Mouse (Mus musculus) embryonic facial prominence, embryonic 12.5 days (tissue): ENCODE measurements around the gene Ubb. TPM values are rescaled to one million over a fixed set of nuclear protein-coding genes. Genes with fewer than 3 reads are reported as not detected.

Experiments
- ATAC-seq: fragments of 200-750 bp; cut with Nextera tagmentation; 2 replicates; pipeline ENCODE4 v1.8.0; 2017; ENCODE audit not compliant: insufficient number of reproducible peaks, insufficient read depth, low FRiP score, low TSS enrichment
- H3K27ac ChIP-seq: fragments of 300-500 bp; sonication (generic); 2 replicates; pipeline ENCODE4 v1.5.1; 2016; ENCODE audit warnings: mild to moderate bottlenecking
- H3K27me3 ChIP-seq: fragments of 300-500 bp; sonication (generic); 2 replicates; pipeline ENCODE4 v1.6.1; 2016; ENCODE audit warnings: mild to moderate bottlenecking, moderate library complexity
- H3K36me3 ChIP-seq: fragments of 300-500 bp; sonication (generic); 2 replicates; pipeline ENCODE4 v1.6.1; 2016; ENCODE audit warnings: mild to moderate bottlenecking
- H3K4me1 ChIP-seq: fragments of 300-500 bp; sonication (generic); 2 replicates; pipeline ENCODE4 v1.6.1; 2016
- H3K4me2 ChIP-seq: fragments of 300-500 bp; sonication (generic); replicated peaks from 2 replicates; pipeline ENCODE4 v1.6.1; 2016; ENCODE audit warnings: mild to moderate bottlenecking, moderate library complexity
- H3K4me3 ChIP-seq: fragments of 300-500 bp; sonication (generic); 2 replicates; pipeline ENCODE4 v1.5.1; 2016; ENCODE audit warnings: mild to moderate bottlenecking
- H3K9ac ChIP-seq: fragments of 300-500 bp; sonication (generic); 2 replicates; pipeline ENCODE4 v1.6.1; 2016; ENCODE audit warnings: mild to moderate bottlenecking, moderate library complexity
- H3K9me3 ChIP-seq: fragments of 300-500 bp; sonication (generic); 2 replicates; pipeline ENCODE4 v1.6.1; 2016; ENCODE audit warnings: mild to moderate bottlenecking, moderate library complexity
- WGBS: fragments of 180-500 bp; shearing (Covaris S2); methylation state at CpG from one replicate; pipeline ENCODE4 v1.1.7; 2016; 5-methylcytosine and 5-hydroxymethylcytosine counted together
- polyA plus RNA-seq: library from polyadenylated mRNA; unstranded; fragments of >200 nt; fragmentation: Nextera tagmentation; extraction: Ambion mirVana; gene quantifications from 2 replicates; pipeline ENCODE4 v1.2.1, GENCODE M21; 2016

Ubb gene
- polyA plus RNA-seq, 1 experiment from 2014 or later: 3,442 TPM

DNA sequence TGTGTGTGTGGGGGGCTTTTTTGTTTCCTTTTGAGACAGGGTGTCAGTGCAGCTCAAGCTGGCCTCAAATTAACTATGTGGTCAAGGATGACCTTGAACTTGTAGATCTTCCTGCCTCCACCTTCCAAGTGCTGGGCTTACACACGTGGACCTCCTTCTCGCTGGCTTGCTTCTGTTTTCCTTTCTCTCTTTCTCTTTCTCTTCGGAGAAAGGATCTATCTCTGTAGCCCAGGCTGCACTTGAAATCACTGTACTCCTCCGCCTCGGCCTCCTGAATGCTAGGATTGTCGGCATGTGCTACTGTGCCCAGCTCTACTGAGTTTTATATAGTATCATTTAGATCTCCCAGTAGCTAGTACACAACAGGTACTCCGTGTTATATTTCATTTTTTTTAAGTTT lies 13.4 kb upstream of the Ubb start:
- WGBS: 30% methylated on average over 7 of the region's 7 CpGs
- no peak for ATAC-seq
- H3K4me3 ChIP-seq: peak overlapping the region; percentile 21
- H3K36me3 ChIP-seq: no peaks in the 10 kb centered on the region
- peak overlapping the region; percentile 88 for H3K4me2 ChIP-seq
- H3K4me1 ChIP-seq: no peaks in the 10 kb centered on the region
- H3K9ac ChIP-seq: no peak overlapping the region
- no peaks in the 10 kb centered on the region for H3K9me3 ChIP-seq
- no peak overlapping the region for H3K27ac ChIP-seq
- peaks cover 3% of the 10 kb centered on the region; the same call in 1 of the 2 replicates for H3K27me3 ChIP-seq

DNA sequence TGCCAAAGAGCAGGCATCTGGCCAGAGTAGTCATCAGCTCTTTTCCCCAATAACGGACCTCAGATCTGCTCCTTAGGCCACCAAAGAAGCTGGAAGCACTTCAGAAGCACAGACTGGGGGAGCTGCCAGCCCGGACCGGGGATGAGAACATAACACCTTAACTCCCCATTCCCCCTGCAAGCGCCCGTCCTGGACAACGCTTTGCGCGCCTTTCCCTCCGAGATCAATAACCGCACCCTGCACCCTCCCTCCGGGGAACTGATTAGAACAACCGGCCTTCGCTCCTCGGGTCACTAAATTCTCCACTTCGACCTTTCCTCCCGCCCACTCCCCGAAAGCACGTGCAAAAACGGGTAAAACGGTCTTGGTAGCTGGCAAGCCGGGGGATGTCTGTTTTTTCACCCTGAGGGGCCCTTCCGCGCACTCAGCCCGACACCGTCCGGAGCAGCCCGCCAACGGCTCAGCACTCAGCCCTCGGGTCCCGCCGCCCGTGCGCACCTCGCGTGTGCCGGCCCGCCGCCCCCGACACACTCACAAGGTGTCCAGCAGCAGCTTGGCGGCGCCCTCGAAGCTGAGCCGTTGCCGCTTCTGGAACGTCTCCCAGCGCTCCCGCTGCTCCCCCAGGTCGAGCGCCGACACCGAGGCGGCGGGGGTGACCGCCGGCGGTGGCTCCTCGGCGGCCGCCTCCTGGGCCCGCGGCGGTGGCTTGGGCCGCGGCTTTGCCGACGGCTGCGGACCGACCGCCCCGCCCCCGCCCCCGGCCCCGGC lies 12.5 kb upstream of the Ubb start:
- Histone ChIP-seq H3K36me3 (no peaks in the 10 kb centered on the region), H3K27me3 (peaks cover 3% of the 10 kb centered on the region; the same call in 1 of the 2 replicates), H3K9ac (peak overlapping the region; percentile 92), H3K4me2 (peak overlapping the region; percentile 88), H3K9me3 (no peaks in the 10 kb centered on the region), H3K27ac (0 out of 2 replicates have a peak overlapping the region, but pooled peaks have one; percentile 51), H3K4me3 (peak overlapping the region; percentile 84), H3K4me1 (no peaks in the 10 kb centered on the region)
- under 1% methylated on average over 65 of the region's 73 CpGs for WGBS
- peak; percentile 81; the same call in 1 of the 2 replicates for ATAC-seq

DNA sequence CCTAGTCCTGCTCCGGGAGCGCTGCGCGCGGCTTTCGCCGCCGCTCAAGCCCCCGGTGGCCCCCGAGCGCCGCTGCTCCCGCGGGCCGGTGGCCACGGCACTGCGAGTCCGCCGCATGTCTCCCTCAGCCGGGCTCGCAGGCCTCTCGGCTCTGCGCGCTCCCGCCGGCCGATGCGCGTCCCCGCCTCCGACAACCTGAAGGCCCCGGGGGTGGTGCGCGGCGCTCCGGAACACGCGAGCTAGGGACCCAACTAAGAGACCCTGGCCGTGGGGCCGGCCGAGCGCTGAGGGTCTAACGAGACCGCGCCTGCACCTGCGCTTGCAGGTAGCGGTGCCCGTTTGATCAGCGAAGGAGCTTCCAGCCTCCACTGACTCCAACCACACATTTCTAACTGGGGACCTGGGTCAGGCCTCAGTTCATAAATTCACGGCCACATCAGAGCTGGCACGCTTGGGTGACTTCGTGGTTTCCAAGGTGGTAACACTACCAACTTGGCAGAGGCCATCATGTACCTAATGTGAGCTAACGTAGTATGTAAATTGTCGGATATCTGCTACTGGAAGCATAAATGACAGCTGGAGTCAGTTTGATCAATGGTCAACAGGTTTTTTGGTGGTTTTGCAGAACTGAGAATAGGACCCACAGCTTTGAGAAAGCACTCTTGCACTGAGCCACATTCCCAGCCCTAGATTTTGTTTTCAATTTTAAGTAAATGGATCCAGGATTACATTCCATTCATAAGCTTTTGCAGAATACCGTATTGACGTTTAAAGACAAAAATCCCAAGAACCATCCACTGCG lies 11.7 kb upstream of the Ubb start, which contains the start of gene Cenpv:
Cenpv (minus strand) TSS at position 173 of the 802 bp plus-strand sequence.
- H3K36me3 ChIP-seq: no peaks in the 10 kb centered on the region
- ATAC-seq: 0 out of 2 replicates have a peak, but pooled peaks have one; percentile 76
- no peaks in the 10 kb centered on the region for H3K9me3 ChIP-seq
- peak within 1 kb of the TSS; percentile 84 for H3K4me3 ChIP-seq
- no peaks in the 10 kb centered on the region for H3K4me1 ChIP-seq
- H3K27ac ChIP-seq: 0 out of 2 replicates have a peak within 1 kb of the TSS, but pooled peaks have one; percentile 51
- peak within 1 kb of the TSS; percentile 92 for H3K9ac ChIP-seq
- 4% methylated on average over 57 of the region's 57 CpGs for WGBS
- H3K4me2 ChIP-seq: peak within 1 kb of the TSS; percentile 88
- peaks cover 3% of the 10 kb centered on the region; the same call in 1 of the 2 replicates for H3K27me3 ChIP-seq

DNA sequence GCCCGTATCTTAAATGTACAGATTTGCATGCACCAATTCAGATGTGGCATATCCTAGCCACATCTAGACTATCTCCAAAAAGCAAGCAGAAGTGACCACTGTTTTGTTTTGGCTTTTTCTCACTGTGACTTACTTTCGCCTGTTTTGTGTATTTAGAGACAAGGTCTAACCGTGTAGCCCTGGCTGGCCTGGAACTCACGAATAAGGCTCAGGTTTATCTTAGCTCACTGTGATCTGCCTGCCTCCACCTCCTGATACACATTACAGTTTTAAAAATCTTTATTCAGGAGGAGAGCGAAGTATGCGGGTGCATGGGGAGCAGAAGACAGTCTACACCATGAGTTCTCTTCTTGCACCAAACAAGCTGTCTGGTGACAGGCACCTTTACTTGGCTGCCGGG lies 10.8 kb upstream of the Ubb start:
- WGBS: 84% methylated on average over 7 of the region's 7 CpGs

DNA sequence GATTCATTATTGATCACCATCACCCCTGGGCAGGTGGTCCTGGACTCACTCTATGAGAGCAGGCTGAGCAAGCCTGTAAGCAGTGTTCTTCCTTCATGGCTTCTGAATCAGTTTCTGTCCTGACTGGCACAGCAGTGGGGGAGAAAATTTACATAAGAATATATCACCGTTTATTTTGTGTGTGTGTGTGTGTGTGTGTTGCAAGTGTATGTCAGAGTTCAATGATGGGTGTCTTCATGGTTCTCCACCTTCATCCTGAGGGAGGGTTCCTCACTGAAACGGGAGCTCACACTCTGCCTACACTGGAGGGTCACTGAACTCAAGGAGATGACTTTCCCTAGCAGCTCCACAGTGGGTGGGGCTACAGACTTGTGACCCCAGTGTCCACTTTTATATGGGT lies 10.0 kb upstream of the Ubb start:
- Histone ChIP-seq H3K27me3 (peaks cover 3% of the 10 kb centered on the region; the same call in 1 of the 2 replicates), H3K4me3 (no peak overlapping the region), H3K4me1 (no peaks in the 10 kb centered on the region), H3K4me2 (no peak overlapping the region), H3K27ac (no peak overlapping the region), H3K9ac (no peak overlapping the region), H3K9me3 (no peaks in the 10 kb centered on the region), H3K36me3 (no peaks in the 10 kb centered on the region)
- ATAC-seq: no peak
- 68% methylated on average over 2 of the region's 2 CpGs for WGBS

More for the DNA sequence above, 10.8 kb upstream of the Ubb start:
- no peak overlapping the region for H3K9ac ChIP-seq
- no peaks in the 10 kb centered on the region for H3K4me1 ChIP-seq
- peaks cover 3% of the 10 kb centered on the region; the same call in 1 of the 2 replicates for H3K27me3 ChIP-seq
- H3K27ac ChIP-seq: no peak overlapping the region
- H3K36me3 ChIP-seq: no peaks in the 10 kb centered on the region
- no peak overlapping the region for H3K4me3 ChIP-seq
- H3K9me3 ChIP-seq: no peaks in the 10 kb centered on the region
- no peak overlapping the region for H3K4me2 ChIP-seq
- no peak for ATAC-seq

DNA sequence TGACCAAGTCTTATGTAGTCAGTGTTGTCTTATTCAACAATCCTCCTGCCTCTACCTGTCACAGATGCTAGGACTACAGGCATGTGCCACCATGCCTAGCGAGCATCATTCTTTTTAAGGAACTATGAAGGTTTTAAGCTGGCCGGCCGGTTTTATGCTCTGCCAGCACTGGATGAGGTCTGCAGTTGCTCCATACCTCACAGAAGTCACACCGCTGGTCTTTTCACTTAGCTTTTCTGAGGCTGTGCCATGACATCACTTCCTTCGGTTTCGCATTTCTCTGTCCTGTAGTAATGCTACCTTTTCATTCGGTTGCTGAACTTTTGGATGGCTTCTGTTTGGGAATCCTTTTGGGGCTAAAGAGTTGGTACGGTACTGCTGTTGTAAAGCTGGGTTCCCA lies 9.4 kb upstream of the Ubb start:
- Histone ChIP-seq H3K4me3 (no peak overlapping the region), H3K9ac (no peak overlapping the region), H3K4me1 (no peaks in the 10 kb centered on the region), H3K4me2 (no peak overlapping the region), H3K36me3 (no peaks in the 10 kb centered on the region), H3K27ac (no peak overlapping the region), H3K9me3 (no peaks in the 10 kb centered on the region), H3K27me3 (peaks cover 3% of the 10 kb centered on the region; the same call in 1 of the 2 replicates)
- 73% methylated on average over 8 of the region's 8 CpGs for WGBS
- no peak for ATAC-seq

DNA sequence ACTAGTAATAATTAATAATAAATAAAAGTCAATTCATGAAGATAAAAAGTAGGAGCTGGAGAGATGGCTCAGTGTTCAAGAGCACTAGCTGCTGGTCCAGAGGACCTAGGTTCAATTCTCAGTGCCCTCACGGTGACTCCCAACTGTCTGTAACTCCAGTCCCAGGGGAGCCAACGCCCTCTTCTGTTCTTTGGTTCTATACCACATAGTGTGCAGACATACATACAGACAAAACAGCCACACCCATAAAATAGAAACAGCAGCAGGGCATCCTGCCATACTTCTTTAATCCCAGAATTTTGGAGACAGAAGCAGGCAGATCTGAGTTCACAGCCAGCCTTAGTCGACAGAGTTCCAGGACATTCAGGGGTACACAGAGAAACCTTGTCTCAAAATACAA lies 7.0 kb upstream of the Ubb start:
- no peaks in the 10 kb centered on the region for H3K9me3 ChIP-seq
- no peak overlapping the region for H3K4me3 ChIP-seq
- 89% methylated on average over 3 of the region's 3 CpGs for WGBS
- H3K27me3 ChIP-seq: peaks cover 3% of the 10 kb centered on the region; the same call in 1 of the 2 replicates
- no peak overlapping the region for H3K4me2 ChIP-seq
- no peaks in the 10 kb centered on the region for H3K36me3 ChIP-seq
- no peaks in the 10 kb centered on the region for H3K4me1 ChIP-seq
- H3K27ac ChIP-seq: no peak overlapping the region
- no peak overlapping the region for H3K9ac ChIP-seq
- ATAC-seq: no peak

DNA sequence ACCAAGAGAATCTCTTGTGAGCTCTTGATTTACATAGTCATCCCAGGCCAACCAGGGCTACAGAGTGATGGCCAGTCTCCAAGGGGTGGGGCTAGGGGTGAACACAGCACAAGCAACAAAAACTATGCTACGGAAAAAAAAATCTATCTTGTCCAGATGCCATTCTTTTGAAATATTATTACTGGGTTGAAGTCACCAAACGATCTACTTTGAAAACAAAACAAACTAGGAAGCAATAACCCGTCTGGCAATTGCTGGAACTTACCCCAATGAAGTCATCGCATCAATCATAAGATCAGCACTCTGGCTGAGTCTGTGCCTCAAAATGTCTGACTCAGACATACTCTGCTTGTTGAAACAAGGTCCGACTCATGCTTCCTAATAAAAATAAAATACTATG lies 1.2 kb upstream of the Ubb start:
- Histone ChIP-seq H3K27ac (peak overlapping the region; percentile 99), H3K4me2 (peak overlapping the region; percentile 73), H3K4me3 (peak overlapping the region; percentile 68), H3K9me3 (no peaks in the 10 kb centered on the region), H3K36me3 (peaks cover 17% of the 10 kb centered on the region), H3K9ac (peak overlapping the region; percentile 94; the same call in 1 of the 2 replicates), H3K4me1 (peaks cover 22% of the 10 kb centered on the region), H3K27me3 (no peaks in the 10 kb centered on the region)
- no peak for ATAC-seq
- 26% methylated on average over 5 of the region's 5 CpGs for WGBS

DNA sequence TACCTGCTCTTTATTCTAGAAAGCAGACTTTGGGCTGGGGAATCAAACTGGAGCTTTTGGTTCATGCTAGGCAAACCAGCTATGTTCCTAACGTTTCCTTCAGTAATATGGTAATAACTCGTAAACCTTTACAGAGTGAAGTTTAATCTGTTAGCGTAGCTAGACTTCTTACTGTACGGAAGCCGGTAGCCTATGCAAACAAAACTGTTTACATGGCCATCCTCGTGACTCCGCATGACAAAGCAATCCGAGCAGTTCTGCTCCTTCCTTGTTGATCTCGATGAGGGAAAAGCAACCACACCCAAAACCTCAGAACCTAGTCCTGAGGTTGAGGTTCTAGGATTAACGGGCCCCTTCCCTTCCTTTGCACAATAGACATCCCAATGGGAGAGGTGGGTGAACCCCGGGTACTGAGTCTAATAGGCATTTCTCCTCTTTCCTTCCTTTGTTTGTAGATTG lies 715 bp upstream of the Ubb start:
- no peaks in the 10 kb centered on the region for H3K27me3 ChIP-seq
- H3K27ac ChIP-seq: peak overlapping the region; percentile 99
- peak overlapping the region; percentile 68 for H3K4me3 ChIP-seq
- peak overlapping the region; percentile 94 for H3K9ac ChIP-seq
- peaks cover 22% of the 10 kb centered on the region for H3K36me3 ChIP-seq
- WGBS: 1% methylated on average over 11 of the region's 11 CpGs
- peaks cover 24% of the 10 kb centered on the region for H3K4me1 ChIP-seq
- H3K4me2 ChIP-seq: peak overlapping the region; percentile 73
- ATAC-seq: no peak
- no peaks in the 10 kb centered on the region for H3K9me3 ChIP-seq

DNA sequence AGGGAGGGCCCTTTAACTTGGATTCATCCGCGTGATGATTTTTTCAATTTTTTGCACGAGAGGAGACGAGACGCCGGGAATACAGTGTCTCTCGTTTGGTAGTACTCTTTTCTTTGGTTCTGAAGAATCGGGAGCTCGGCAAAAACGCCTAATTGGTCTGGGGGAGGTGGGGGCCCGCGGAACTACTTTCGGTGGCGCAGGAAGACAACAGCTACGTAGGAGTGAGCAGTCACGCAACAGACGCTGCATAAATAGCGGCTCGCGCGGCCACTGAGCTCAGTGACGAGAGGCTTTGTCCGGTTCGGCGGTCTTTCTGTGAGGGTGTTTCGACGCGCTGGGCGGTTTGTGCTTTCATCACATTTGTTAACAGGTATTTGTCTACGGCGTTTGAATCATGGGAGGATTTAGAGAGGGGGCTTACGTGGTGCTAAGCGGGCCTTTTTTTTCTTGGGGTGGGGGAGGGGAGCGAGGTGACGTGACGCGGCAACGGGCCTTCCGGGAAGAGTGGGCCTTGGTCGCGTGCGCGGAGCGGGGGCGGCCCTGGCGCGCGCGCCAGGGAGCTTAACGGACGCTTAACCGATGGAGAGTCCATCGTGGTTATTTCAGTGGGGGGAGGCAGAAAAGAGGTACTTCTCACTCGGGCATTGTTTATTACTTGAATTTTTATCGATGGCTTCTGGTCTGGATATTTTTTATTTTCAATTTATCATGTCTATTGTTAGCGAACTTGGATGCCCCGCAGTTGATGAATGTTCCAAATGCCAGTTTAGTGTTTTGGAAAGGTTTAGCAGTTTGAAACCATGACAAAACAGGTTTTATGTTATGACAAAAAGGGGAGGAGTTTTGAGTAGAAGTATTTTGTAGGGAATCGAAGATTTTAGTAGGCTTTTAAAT lies 502 bp downstream of the Ubb start:
- H3K9ac ChIP-seq: peak overlapping the region; percentile 94
- peaks cover 24% of the 10 kb centered on the region for H3K4me1 ChIP-seq
- peak; percentile 70 for ATAC-seq
- peaks cover 22% of the 10 kb centered on the region for H3K36me3 ChIP-seq
- H3K4me3 ChIP-seq: peak overlapping the region; percentile 68
- H3K4me2 ChIP-seq: peak overlapping the region; percentile 73
- H3K27me3 ChIP-seq: no peaks in the 10 kb centered on the region
- peak overlapping the region; percentile 99 for H3K27ac ChIP-seq
- under 1% methylated on average over 58 of the region's 58 CpGs for WGBS
- no peaks in the 10 kb centered on the region for H3K9me3 ChIP-seq

DNA sequence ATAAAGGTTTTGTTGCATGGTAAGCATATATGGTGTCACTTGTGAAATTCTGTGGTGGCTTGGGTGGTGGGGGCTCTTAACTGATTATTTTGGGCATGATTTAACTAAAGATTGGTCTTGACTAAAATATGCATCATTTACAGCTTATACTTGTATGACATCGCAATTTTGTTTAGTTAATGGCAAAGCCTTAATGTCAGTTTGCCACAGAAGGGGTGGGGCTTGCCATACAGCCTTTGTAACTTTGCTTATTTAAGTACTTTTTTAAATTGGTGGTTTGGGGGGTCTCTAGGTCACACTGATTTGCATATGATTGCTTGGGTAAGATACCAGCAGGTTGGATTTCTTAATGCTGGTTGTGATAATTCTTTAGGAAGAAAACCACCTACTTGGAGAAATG lies 2.2 kb downstream of the Ubb start:
- no peak for ATAC-seq
- 37% methylated on average over 1 of the region's 1 CpGs for WGBS
- peaks cover 22% of the 10 kb centered on the region for H3K36me3 ChIP-seq
- no peaks in the 10 kb centered on the region for H3K9me3 ChIP-seq
- H3K4me2 ChIP-seq: peak overlapping the region; percentile 78
- H3K4me1 ChIP-seq: peaks cover 24% of the 10 kb centered on the region
- H3K27me3 ChIP-seq: no peaks in the 10 kb centered on the region
- peak overlapping the region; percentile 42; the same call in 1 of the 2 replicates for H3K9ac ChIP-seq
- H3K27ac ChIP-seq: no peak overlapping the region
- peak overlapping the region; percentile 50 for H3K4me3 ChIP-seq
